Mouse (Mus musculus) small intestine, adult 2 months (tissue): ENCODE data around the gene Rp9.

Experiments used
- CTCF ChIP-seq: fragments of 200-500 bp; IDR thresholded peaks from 2 replicates; pipeline ENCODE4 v1.5.1; 2012; ENCODE audit warnings: low read depth, mild to moderate bottlenecking, control low read depth, inconsistent platforms, low read length, moderate library complexity, mixed read lengths; ENCODE audit not compliant: insufficient replicate concordance, insufficient read length; ENCODE audit errors: extremely low read depth
- POLR2A ChIP-seq: fragments of 200-500 bp; IDR thresholded peaks from 2 replicates; pipeline ENCODE4 v1.6.1; 2012; ENCODE audit warnings: low read depth, mild to moderate bottlenecking, control low read depth, inconsistent platforms, low read length, moderate library complexity

- TF ChIP-seq CTCF (no peak), POLR2A (no peak)
Measured at GRCm38 (mm10) chr9:22424719-22425118, 44.8 kb downstream of the Rp9 start.
